Mouse (Mus musculus): ENCODE results near the gene Rdh8. TPM values are rescaled to one million over a fixed set of nuclear protein-coding genes. Genes with fewer than 3 reads are reported as not detected.

Gene Rdh8
- total and polyA plus RNA-seq, 2 experiments from 2014 or later = not detected

DNA sequence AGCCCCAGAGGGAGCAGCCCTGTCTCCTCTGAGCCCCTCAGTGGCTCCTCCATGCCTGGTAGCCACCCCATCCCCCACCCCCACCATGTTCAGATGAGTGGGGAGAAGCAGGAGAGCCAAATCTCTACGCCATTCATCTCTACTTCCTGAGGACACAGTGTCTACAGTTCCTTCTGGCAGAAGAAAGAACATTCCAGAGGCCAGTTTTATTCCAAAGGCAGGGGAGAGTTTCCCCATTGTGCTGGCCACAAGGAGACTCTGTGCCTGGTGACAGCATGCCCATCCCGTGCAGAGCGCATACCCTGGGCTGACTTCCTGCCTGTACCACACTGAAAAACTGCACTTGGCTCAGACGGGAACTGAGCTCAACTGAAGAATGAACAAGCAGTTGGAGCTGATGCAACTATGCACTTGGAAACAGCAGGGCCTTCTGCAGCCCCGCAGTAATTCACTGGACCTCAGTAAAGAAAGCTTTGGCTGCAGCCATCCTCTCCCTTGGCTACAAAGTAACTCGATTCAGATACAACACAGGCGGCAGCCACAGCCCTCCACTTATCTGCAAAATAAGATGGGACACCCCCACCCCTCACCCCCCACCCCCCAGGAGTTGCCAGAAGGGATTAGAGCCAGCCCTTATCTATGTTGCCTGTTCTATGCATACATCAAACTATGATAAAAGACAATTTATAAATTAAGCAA is 24.0 kb upstream of the Rdh8 start:
- Histone ChIP-seq H3K9ac (replicated peaks; ENCODE audit: low read depth, low read length) (no peak overlapping the region), H3K4me3 (ENCODE audit: low read depth, low read length) (no peak overlapping the region), H3K27me3 (ENCODE audit: control insufficient read depth, insufficient read depth, low read length) (no peaks in the 10 kb centered on the region), H3K9me3 (replicated peaks; ENCODE audit: control insufficient read depth, low read length) (no peaks in the 10 kb centered on the region), H3K27ac (ENCODE audit: low read depth) (peak overlapping the region; percentile 67), H3K4me2 (ENCODE audit: low read depth, low read length) (no peak overlapping the region), H3K4me1 (ENCODE audit: control insufficient read depth, insufficient read depth) (no peaks in the 10 kb centered on the region), H3K36me3 (replicated peaks; ENCODE audit: control insufficient read depth, insufficient read depth, low read length) (no peaks in the 10 kb centered on the region)
- 13% methylated on average over 7 of the region's 7 CpGs for whole genome bisulfite sequencing
- TF ChIP-seq EP300 (IDR thresholded peaks at IDR 0.05; ENCODE audit: low read depth) = no peak
- TF ChIP-seq CTCF (IDR thresholded peaks at IDR 0.05; ENCODE audit: low read depth) = no peak
- peak; percentile 61 for DNase-seq (ENCODE audit: low spot score)
- ATAC-seq (ENCODE audit: insufficient read depth, low read depth) = peak; percentile 84

DNA sequence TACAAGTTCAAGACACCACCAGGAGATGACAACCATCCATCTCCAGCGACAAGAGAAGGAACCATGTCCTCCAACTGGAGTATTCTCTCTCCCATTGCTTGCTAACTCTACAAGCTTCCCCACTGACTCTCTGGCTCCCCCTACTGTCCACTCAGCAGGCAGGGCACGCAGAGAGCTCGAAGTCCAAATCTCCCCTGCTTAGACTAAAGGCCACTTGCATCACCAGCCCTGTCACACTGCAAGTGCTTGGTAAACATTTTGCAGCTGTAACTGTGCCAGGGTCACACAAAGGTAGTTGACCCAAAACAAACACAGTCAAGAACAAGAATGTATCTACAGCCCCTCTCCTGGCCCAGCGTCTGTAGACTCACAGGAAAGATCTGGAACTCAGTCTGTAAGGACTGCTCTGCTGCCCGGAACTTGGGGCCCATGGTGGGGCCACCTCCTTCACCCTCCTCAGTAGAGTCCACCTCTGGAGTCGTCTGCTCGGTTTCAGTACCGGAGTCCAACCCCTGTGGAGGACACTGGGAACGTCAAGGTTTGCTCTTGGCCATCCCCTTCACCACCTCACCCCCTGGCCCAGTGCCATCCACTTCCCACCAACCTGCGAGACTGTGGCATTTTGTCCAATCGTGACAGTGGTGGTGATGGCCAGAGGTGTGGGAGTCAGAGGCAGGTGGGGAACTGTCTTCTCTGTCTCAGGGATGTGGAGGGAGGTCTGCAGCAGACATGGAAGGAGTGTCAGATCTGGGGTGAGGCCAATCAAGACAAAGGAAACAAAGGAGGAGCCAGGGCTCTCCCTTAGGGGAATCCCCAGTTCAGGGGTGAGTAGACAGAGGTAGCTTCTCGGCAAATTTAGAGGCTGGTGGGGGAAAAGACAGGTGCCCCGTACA is 13.8 kb upstream of the Rdh8 start:
- 62% methylated on average over 13 of the region's 13 CpGs for WGBS
- Histone ChIP-seq H3K27me3 (ENCODE audit: control insufficient read depth, insufficient read depth, low read length) (no peaks in the 10 kb centered on the region), H3K4me3 (ENCODE audit: low read depth, low read length) (no peak overlapping the region), H3K9ac (replicated peaks; ENCODE audit: low read depth, low read length) (no peak overlapping the region), H3K36me3 (replicated peaks; ENCODE audit: control insufficient read depth, insufficient read depth, low read length) (no peaks in the 10 kb centered on the region), H3K27ac (ENCODE audit: low read depth) (no peak overlapping the region), H3K9me3 (replicated peaks; ENCODE audit: control insufficient read depth, low read length) (peaks cover 9% of the 10 kb centered on the region; the same call in 1 of the 2 replicates), H3K4me1 (ENCODE audit: control insufficient read depth, insufficient read depth) (no peaks in the 10 kb centered on the region), H3K4me2 (ENCODE audit: low read depth, low read length) (no peak overlapping the region)
- DNase-seq (ENCODE audit: low spot score) = peak; percentile 22
- 0 out of 2 replicates have a peak, but pooled peaks have one; percentile 24 for ATAC-seq (ENCODE audit: insufficient read depth, low read depth)
- TF ChIP-seq CTCF (IDR thresholded peaks at IDR 0.05; ENCODE audit: low read depth) (peak; percentile 73), EP300 (IDR thresholded peaks at IDR 0.05; ENCODE audit: low read depth) (no peak)

DNA sequence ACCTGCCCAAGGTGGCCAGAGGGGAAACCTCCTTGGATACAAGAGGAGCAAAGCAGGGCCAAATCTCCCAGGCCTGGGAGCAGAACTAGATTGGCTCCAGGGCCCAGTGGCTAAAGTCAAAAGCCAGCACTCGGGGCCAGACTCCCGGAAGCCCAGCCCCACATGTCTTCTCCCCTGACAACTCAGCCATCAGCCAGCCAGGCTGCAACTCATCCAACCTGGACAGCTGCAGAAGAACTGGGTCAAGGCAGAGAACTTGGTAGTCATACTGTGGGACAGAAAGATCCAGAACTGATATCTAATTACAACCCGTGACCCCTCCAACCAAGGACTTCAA is 13.2 kb upstream of the Rdh8 start:
- Histone ChIP-seq H3K36me3 (replicated peaks; ENCODE audit: control insufficient read depth, insufficient read depth, low read length) (no peaks in the 10 kb centered on the region), H3K27ac (ENCODE audit: low read depth) (no peak overlapping the region), H3K4me3 (ENCODE audit: low read depth, low read length) (no peak overlapping the region), H3K9ac (replicated peaks; ENCODE audit: low read depth, low read length) (no peak overlapping the region), H3K4me2 (ENCODE audit: low read depth, low read length) (no peak overlapping the region), H3K4me1 (ENCODE audit: control insufficient read depth, insufficient read depth) (no peaks in the 10 kb centered on the region), H3K27me3 (ENCODE audit: control insufficient read depth, insufficient read depth, low read length) (no peaks in the 10 kb centered on the region), H3K9me3 (replicated peaks; ENCODE audit: control insufficient read depth, low read length) (peaks cover 9% of the 10 kb centered on the region; the same call in 1 of the 2 replicates)
- TF ChIP-seq CTCF (IDR thresholded peaks at IDR 0.05; ENCODE audit: low read depth) (no peak), EP300 (IDR thresholded peaks at IDR 0.05; ENCODE audit: low read depth) (no peak)
- no peak for ATAC-seq (ENCODE audit: insufficient read depth, low read depth)
- 77% methylated on average over 3 of the region's 3 CpGs for WGBS
- no peak for DNase-seq (ENCODE audit: low spot score)

DNA sequence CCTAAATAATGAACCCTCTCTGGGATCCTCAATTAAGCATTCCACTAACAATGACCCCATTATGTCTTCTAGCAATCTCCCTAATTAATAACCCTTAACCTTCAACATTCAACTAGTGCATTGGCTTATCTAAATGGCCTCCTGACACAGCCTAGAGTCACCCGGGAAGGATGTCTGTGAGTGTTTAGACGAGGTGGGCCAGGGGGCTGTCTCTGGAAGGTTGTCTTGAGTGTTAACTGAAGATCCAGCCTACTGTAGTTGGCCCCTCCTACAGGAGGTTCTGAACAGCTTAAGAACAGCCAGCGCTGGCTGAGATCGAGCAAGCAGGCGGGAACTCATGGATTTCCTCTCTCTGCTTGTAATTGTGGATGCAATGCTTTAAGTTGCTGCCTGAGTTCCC is 12.6 kb upstream of the Rdh8 start:
- no peaks in the 10 kb centered on the region for H3K4me1 ChIP-seq (ENCODE audit: control insufficient read depth, insufficient read depth)
- ATAC-seq (ENCODE audit: insufficient read depth, low read depth) = no peak

DNA sequence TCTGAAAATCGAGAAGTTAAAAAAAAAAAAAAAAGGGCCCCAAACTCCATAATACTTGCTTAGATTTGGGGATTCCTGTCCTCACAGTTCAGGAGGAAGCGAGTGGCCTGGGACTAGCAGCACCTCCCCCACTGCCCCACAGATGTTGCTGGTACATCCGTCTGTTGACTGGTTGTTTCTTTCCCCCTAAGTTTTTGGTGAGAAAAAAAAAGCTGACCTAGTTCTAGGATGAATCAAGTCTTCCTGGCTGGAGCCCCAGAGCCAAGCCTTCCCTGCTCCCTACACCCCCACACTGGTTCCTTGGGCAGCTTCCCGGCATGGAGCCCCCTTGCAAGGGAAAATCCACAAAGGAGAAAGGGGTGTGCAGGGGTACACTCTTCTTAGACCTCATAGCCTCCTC is 8.0 kb upstream of the Rdh8 start:
- Histone ChIP-seq H3K27ac (ENCODE audit: low read depth) (no peak overlapping the region), H3K27me3 (ENCODE audit: control insufficient read depth, insufficient read depth, low read length) (peaks cover 14% of the 10 kb centered on the region; the same call in 1 of the 2 replicates), H3K4me1 (ENCODE audit: control insufficient read depth, insufficient read depth) (no peaks in the 10 kb centered on the region), H3K36me3 (replicated peaks; ENCODE audit: control insufficient read depth, insufficient read depth, low read length) (no peaks in the 10 kb centered on the region), H3K4me2 (ENCODE audit: low read depth, low read length) (no peak overlapping the region), H3K9ac (replicated peaks; ENCODE audit: low read depth, low read length) (no peak overlapping the region), H3K9me3 (replicated peaks; ENCODE audit: control insufficient read depth, low read length) (no peaks in the 10 kb centered on the region), H3K4me3 (ENCODE audit: low read depth, low read length) (no peak overlapping the region)
- no peak for TF ChIP-seq EP300 (IDR thresholded peaks at IDR 0.05; ENCODE audit: low read depth)
- TF ChIP-seq CTCF (IDR thresholded peaks at IDR 0.05; ENCODE audit: low read depth) = no peak
- DNase-seq (ENCODE audit: low spot score) = no peak
- no peak for ATAC-seq (ENCODE audit: insufficient read depth, low read depth)
- 29% methylated on average over 4 of the region's 4 CpGs for WGBS

More for the DNA sequence above, 12.6 kb upstream of the Rdh8 start:
- 34% methylated on average over 5 of the region's 5 CpGs for WGBS
- peaks cover 9% of the 10 kb centered on the region; the same call in 1 of the 2 replicates for H3K9me3 ChIP-seq (replicated peaks; ENCODE audit: control insufficient read depth, low read length)
- H3K36me3 ChIP-seq (replicated peaks; ENCODE audit: control insufficient read depth, insufficient read depth, low read length) = no peaks in the 10 kb centered on the region
- H3K27me3 ChIP-seq (ENCODE audit: control insufficient read depth, insufficient read depth, low read length) = no peaks in the 10 kb centered on the region
- no peak for DNase-seq (ENCODE audit: low spot score)
- H3K4me3 ChIP-seq (ENCODE audit: low read depth, low read length) = no peak overlapping the region
- TF ChIP-seq CTCF (IDR thresholded peaks at IDR 0.05; ENCODE audit: low read depth) (no peak), EP300 (IDR thresholded peaks at IDR 0.05; ENCODE audit: low read depth) (no peak)
- H3K4me2 ChIP-seq (ENCODE audit: low read depth, low read length) = no peak overlapping the region
- no peak overlapping the region for H3K27ac ChIP-seq (ENCODE audit: low read depth)
- no peak overlapping the region for H3K9ac ChIP-seq (replicated peaks; ENCODE audit: low read depth, low read length)

Measured in heart, postnatal 0 days (tissue).